Mouse (Mus musculus) MEL (cell line): Measurements from ENCODE around the gene Adar.

ENCODE experiments used
- CHD1 ChIP-seq: IDR thresholded peaks from 2 replicates; pipeline ENCODE4 v1.6.1; 2012; ENCODE audit warnings: low read depth, mild to moderate bottlenecking, inconsistent platforms, low read length, improper control_type of control experiment
- CTCF ChIP-seq, 3 experiments: IDR thresholded peaks in 2 of 3; conservative IDR thresholded peaks in 1 of 3; 2 replicates each; pipeline ENCODE4 v1.5.1; 2011 to 2012; ENCODE audit warnings: low read length in 3 of 3, low read depth in 2 of 3, mild to moderate bottlenecking in 2 of 3, improper control_type of control experiment in 1 of 3, inconsistent platforms in 1 of 3, mixed read lengths in 1 of 3, moderate library complexity in 1 of 3; ENCODE audit not compliant: control insufficient read depth in 1 of 3, insufficient read depth in 1 of 3, poor library complexity in 1 of 3, severe bottlenecking in 1 of 3
- ETS1 ChIP-seq: IDR thresholded peaks from 2 replicates; pipeline ENCODE4 v1.6.1; 2012; ENCODE audit warnings: low read depth, mild to moderate bottlenecking, inconsistent platforms, low read length, improper control_type of control experiment, moderate library complexity
- HCFC1 ChIP-seq: IDR thresholded peaks from 2 replicates; pipeline ENCODE4 v1.6.1; 2012; ENCODE audit warnings: low read depth, mild to moderate bottlenecking, inconsistent platforms, low read length, improper control_type of control experiment, moderate library complexity
- MAFK ChIP-seq: IDR thresholded peaks from 2 replicates; pipeline ENCODE4 v1.6.1; 2011; ENCODE audit warnings: low read depth, mild to moderate bottlenecking, low read length, improper control_type of control experiment, borderline replicate concordance
- POLR2A ChIP-seq, 2 experiments: IDR thresholded peaks; 2 replicates each; pipeline ENCODE4 v1.6.1; 2011 to 2012; ENCODE audit warnings: low read length in 2 of 2, mild to moderate bottlenecking in 2 of 2, control low read depth in 1 of 2, improper control_type of control experiment in 1 of 2, low read depth in 1 of 2, moderate library complexity in 1 of 2; ENCODE audit not compliant: control insufficient read depth in 1 of 2, insufficient read depth in 1 of 2, poor library complexity in 1 of 2
- RCOR1 ChIP-seq: IDR thresholded peaks from 2 replicates; pipeline ENCODE4 v1.6.1; 2012; ENCODE audit warnings: low read depth, mild to moderate bottlenecking, inconsistent platforms, low read length, improper control_type of control experiment
- SMC3 ChIP-seq: IDR thresholded peaks from 2 replicates; pipeline ENCODE4 v1.6.1; 2011; ENCODE audit warnings: low read depth, low read length, improper control_type of control experiment
- USF1 ChIP-seq: IDR thresholded peaks from 2 replicates; pipeline ENCODE4 v1.6.1; 2014; ENCODE audit warnings: low read depth, mild to moderate bottlenecking, inconsistent platforms, low read length, improper control_type of control experiment, moderate library complexity

DNA sequence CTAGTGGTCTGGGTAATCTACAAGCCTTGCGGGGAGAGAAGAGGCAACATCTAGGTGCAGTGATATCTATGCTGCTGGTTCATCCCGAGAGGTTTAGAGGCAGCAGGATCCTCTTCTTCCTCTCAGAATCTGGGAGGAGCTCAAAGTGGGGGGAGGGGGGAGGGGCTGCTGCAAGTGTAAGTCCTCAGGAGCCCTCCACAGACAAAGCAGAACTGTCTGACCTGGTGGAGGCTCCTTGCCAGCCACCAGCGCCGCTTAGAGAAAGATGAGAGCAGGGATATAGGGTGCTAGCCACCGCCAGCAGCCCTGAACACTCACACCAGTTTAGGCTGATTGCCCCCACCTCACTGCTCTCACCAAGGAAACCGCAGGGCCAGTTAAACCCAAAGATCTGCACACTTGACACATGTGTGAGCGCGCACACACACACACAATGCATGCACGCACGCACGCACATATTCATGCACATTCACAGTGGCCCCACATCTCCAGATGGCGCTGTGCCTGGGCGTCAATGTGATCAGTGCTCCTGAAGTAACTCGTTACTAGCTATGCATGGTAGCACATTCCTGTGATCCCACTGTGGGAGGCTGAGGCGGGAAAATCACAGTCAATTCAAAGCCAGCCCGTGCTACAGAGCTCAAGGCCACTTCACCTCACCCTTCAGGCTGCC is 74.0 kb downstream of the Adar start:
- TF ChIP-seq CTCF (IDR thresholded peaks at IDR 0.05 in 2 of 3, conservative IDR thresholded peaks at IDR 0.05 in 1 of 3; ENCODE audit: control insufficient read depth in 1 of 3, insufficient read depth in 1 of 3, low read depth in 2 of 3, low read length in 3 of 3, poor library complexity in 1 of 3, severe bottlenecking in 1 of 3) (0 out of 6 replicates have a peak, but pooled peaks of 1 of the 3 experiments have one; percentile 25), POLR2A (IDR thresholded peaks at IDR 0.05; ENCODE audit: control insufficient read depth in 1 of 2, insufficient read depth in 1 of 2, low read depth in 1 of 2, low read length in 2 of 2, poor library complexity in 1 of 2) (no peak), HCFC1 (no peak), SMC3 (no peak), CHD1 (no peak), MAFK (no peak), RCOR1 (no peak), ETS1 (no peak), USF1 (no peak)
